Mouse (Mus musculus) c-Kit-positive CD71-positive TER-119-positive erythroid progenitor cells, embryonic 14.5 days (primary cell): ENCODE results near the gene Psme3.

Experiments
- DNase-seq: peaks from one replicate; pipeline ENCODE4 v3.0.0-alpha.2; 2013; ENCODE audit warnings: low spot score

Gene Psme3

DNA sequence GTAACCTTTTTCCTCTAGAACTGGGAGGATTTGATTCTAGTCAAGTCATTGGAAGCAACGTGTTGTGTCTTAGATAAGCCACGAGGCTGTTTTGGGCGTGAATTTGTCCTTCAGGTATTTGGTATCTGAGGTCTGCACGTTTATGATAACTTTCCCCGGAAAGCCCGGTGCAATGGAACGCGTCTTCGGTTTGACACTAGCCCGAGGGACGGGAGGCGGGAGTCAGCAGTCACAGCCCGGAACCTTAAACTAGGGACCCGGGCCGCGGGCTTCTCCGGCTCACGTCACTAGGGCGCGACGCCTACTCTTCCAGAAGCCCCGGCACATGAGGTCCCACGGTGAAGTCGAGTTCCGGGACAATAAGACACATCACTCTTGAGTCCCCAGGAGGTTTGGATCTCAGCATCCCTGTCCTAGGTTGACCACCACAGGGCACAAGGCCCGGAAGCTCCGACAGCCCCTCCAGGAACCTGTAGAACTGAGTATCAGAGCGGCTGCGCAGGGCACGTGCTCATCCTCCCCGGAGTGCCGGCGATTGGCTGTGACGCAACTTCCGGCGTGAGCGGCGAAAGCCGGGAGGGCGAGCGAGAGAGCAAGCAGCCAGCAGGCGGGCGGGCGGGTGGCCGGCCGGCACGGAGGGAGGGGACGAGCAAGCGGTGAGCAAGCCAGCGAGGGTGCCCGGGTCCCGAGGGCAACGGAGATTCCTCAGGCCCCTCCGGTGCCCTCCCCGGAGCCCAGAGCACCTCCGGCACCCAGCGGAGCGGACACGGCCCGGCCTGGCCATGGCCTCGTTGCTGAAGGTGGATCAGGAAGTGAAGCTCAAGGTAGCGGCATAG is at the start of gene Psme3:
Gene Psme3, plus strand, starts transcription at position 549 of the 836 bp plus-strand sequence.
- peak; percentile 94 for DNase-seq

DNA sequence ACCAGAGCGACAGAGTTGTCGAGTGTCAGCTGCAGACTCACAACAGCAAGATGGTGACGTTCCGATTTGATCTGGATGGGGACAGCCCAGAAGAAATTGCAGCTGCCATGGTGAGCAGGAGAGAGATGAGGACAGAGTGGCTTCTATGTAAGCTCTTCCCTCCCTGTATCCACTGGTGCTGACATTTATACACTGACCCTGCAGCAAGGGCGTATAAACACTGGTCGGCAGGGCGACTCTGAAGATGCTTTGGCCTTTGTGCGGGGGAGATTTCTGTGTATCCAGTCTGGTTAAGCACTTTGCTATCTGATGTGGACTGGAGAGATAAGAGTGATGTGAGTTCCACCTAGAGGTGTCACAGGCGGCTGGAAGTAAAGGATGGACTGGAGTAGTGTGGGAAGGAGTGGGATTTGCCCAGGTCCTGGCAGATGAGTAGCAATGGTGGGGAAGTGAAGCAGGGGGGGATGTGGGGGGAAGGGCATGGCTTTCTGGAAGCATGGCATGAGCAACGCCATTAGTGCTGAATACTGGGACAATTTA is 46.4 kb upstream of the Psme3 start:
- DNase-seq = no peak

DNA sequence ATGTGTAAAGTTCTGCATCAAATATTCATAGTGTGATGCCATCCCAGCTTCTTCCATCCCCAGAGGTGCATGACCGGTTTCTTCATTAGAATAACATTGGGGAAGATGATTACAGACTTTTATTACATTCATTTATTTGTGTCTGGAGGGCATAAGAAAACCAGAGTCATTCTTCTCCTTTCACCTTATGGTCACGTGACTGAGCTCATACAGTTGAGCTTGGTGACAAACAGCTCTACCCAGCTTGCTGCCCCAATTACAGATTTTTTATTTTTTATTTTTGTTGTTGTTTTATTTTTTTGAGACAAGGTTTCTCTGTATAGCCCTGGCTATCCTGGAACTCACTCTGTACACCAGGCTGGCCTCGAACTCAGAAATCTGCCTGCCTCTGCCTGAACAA is 43.6 kb upstream of the Psme3 start:
- DNase-seq = no peak

DNA sequence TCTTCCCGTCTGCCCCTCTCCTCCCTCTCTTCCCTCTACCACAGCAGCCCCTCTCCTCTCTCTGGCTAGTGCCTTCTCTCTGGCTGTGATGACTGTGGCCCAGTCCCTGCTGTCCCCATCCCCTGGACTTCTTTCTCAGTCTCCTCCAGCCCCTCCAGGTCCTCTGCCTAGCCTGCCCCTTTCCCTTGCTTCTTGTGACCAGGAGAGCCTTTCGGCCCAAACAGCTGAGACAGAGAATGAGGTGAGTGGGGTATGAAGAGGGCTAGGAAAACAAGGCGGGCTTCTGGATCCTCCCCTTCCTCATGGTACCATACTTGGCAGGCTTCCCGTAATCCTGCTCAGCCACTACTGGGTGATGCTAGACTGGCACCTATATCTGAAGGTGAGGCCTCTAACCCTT is 40.7 kb upstream of the Psme3 start:
- no peak for DNase-seq

DNA sequence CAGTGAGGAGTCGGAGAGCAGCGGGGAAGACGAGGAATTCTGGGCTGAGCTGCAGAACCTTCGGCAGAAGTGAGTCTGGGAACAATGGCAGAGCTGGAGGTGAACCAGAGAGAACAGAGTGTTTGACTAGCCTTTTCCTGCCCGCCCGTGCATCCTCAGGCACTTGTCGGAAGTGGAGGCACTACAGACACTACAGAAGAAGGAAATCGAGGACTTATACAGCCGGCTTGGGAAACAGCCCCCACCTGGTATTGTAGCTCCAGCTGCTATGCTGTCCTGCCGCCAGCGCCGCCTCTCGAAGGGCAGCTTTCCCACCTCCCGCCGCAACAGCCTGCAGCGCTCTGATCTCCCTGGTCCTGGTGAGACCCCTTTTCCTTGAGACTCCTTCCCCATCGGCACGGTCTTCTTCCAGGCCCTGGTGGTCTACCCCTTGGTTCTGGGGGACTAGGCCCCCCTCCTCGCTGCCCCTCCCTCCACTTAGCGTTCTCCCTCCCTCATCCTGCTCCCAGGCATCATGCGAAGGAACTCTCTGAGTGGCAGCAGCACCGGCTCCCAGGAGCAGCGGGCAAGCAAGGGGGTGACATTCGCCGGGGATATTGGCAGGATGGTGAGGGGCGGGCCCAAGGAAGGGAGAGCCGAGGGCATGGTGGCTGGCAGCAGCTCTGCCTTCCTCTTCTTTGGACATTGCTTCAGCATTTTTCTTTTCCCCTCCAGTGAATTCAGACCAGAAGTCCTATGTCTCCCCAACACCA is 39.5 kb upstream of the Psme3 start:
- DNase-seq = no peak

DNA sequence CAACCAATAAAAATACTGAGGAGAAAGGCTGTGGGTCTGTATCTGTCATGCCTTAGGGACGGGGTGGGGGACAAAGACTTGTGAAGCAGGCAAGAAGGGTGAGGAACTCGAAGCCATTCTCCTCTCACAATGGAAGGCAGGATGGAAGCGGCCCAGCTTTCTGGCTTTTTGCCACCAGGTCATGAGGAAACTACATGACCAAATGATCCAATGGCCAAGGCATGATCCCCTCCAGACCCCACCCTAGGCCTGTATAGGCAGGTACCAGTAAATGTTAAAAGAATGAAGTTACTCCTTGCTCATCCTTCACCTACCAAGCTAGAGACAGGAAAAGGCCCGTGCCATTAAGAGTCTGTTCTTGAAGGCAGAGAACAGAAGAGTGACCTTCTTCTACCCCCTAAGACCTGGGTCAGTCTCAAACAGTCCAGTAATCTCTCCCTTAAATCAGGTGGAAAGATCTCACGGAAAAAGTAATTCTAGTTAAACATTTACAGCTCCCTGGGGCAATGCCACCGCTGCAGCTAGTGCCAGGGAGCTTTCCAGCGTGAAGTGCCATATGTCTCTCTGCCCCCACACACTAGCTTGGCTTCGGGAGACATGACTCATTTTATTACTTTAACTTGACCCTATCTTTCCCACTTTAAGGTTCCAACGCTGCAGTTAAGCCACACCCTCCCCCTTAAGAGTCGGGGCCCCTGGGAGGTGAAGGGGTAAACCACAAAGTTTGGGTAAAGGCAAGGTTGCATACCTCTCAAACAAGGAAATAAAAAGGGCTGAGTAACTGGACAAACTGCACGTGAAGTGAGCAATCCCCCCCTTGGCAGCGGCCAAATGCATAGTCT is 38.4 kb upstream of the Psme3 start:
- no peak for DNase-seq

DNA sequence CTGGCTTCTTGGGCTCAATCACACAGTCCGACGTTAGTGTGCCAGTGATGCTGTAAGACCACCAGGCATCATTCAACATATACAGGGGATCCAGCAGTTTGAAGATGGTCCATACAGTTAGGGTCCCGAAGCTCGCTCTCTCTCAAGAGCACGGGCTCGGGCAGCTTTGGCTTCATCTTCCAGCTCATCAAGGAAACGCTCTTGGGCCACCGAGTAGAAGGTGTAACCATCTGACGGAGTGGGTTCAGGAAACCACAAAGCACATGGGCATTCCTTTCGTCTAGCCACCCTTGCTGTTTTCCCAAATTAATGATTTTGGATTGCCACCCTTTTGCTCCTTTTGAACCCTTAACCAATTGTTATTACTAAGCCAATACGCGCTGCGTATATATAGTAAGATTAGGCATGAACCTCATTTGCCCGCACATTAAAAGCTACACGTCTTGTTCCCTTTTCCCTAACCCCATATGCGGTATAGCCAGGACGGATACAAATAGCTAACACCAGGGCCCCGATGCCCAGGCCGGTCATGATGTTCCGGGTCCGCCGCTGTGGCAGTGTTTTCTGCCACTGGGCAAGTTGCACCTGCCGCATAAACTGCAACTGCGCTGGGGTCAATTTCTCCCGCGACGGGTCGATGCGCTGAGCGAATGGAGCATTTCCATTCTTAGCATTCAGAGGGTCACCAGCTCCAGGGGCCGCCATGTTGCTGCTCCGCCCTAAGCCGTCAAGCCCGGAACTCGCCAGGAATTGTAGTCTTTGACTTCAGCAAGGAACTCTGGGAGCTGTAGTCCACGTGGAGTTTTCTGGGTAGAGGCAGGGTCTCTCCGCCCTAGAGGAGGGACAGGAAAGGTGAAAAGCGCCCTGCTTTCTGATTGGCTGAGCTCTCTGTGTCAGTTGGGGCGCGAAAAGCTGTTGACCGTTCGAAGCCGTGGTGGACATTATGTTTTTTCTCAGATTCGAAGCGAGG is 37.5 kb upstream of the Psme3 start, which contains the start of the genes Cntd1 and Coa3:
Gene Cntd1, plus strand, starts transcription at position 790 of the 970 bp plus-strand sequence.
Gene Coa3, minus strand, starts transcription at position 892 of the 970 bp plus-strand sequence.
- peak; percentile 79 for DNase-seq

DNA sequence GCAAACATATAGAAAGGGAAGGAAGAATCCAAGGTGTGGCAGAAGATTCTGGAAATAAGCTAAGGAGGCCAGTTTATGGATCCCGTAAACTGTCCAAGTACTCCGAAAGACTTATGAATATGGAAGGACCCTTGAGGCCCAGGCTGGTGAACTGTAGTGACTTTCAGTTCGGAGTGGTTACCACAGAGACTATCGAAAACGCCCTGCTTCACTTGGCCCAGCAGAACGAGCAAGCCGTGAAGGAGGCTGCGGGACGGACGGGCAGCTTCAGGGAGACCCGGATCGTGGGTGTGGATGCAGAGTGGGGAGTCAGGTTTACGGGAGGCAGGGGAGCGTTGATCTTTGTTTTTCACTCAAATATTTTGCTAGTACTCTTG is 36.8 kb upstream of the Psme3 start:
- DNase-seq = no peak

DNA sequence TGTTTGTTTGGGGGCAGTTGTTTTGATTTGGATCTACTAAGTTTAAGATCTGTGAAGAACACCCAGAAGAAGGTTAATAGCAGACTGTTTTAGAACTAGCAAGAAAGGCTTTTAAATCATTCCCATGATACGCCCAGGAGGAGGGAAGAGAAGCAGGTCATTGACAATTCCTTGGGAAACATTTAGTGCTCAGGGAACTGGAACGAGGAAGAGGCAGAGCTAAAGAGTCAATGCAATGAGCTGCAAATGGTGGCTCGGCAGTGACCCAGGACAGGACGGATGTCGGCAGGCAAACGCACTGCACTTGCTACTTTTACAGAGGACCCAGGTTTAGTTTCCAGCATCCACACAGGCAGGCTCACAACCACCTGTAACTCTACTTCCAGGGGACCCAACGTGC is 35.2 kb upstream of the Psme3 start:
- DNase-seq = no peak

DNA sequence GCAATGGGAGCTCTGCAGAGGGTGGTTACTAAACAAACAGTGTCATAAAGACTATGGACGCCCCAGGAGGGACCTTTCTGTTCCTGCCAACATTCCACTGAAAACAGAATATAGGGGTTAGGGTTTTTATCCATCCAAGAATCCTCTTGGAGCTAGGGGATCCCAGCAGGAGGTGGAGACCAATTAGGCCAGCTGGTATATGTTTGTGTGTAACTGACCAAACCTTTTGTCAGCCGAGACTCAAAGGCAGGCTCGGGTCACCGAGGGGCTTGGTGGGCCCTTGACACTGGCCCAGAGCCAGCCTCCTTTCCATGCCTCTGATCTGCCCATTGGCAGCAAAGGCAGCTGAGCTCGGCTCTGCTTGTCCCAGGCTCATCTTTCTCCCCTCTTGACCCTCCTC is 33.1 kb upstream of the Psme3 start:
- no peak for DNase-seq

DNA sequence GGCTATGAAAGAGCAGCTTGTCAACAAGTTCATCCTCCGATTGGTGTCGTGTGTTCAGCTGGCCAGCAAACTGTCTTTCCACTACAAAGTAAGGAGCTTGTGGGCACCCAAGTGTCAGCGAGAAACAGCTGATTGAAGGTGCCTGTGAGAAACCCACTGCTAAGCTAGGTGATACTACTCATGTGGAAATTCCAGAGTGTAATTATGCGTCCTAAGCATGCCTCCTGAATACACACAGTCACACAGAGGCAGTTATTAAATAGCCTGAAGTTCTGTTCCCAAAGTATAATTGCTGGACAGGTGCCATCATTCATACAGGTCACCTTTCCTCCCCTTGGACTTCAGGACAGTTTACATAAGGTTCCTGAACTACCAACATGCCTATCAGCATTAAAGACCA is 32.2 kb upstream of the Psme3 start:
- no peak for DNase-seq

DNA sequence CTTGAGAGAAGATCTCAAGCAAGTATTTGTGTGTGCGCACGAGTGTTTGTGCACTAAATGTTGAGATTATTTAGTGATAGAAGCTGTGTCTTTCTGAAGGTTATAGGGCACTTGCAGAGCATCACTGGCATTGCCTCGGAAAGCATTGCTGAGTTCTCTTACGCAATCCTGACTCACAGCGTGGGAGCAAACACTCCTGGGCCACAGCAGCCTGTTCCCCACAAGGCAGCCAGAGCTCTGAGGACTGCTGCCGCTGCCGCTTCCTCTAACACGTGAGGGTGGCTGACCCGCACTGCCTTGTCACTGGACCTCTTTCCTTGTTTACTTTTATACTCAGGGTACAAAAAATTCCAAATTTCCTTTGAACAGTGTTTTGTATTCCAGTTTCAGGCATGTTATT is 28.7 kb upstream of the Psme3 start:
- no peak for DNase-seq

DNA sequence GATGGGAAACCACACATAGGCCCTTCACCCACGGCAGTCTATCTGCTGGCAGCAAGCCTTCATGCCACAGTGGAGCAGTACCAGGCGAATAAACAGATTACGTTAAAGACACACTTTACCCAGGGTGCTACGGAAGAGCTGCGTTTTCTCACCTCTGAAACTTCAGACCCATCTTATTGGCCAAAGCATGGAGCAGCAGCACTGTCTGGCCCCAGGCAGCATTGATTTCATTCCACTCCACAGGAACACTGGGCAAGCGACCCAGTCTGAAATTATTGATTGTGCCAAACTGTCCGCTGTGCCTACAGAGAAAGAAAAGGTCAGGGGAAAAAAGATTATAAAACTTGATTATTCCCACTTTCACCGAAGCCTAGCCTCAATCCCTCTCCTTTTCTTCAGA is 24.8 kb upstream of the Psme3 start:
- DNase-seq = no peak

DNA sequence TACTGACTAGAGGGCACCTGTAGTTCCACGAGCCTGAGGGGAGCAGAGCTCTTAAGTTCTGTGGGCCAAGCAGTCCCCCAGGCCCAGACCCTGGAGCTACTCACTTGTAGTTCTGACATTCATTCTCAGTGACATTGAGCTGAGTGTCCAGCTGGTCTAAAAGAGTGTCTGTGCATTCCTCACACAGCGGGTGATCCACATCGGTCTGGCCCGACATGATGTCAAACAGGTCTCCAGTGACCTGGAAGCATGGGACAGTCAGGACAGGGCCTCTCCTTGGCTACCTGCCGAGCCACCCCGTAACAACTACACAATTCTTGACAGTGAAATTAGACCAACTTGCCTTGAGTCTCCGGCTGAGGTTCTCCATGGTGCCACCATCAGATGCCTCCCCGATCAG is 20.8 kb upstream of the Psme3 start:
- DNase-seq = no peak

DNA sequence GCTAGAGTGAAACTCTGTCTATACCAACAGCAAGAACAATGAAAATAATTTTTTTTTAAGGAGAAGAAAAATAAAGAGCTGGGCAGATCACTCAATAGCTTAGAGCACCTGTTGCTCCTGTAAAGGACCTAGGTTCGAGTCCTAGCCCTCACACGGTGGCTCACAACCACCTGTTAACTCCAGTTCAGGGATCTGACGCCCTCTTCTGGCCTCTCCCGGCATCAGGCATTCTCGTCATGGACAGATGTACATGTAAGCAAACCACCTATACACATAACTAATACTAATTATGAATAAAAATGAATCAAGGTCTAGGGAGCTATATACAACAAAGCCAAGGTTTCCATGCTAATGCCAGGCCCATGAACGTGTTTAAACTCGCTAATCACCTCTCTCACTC is 15.1 kb upstream of the Psme3 start:
- DNase-seq = peak; percentile 46

DNA sequence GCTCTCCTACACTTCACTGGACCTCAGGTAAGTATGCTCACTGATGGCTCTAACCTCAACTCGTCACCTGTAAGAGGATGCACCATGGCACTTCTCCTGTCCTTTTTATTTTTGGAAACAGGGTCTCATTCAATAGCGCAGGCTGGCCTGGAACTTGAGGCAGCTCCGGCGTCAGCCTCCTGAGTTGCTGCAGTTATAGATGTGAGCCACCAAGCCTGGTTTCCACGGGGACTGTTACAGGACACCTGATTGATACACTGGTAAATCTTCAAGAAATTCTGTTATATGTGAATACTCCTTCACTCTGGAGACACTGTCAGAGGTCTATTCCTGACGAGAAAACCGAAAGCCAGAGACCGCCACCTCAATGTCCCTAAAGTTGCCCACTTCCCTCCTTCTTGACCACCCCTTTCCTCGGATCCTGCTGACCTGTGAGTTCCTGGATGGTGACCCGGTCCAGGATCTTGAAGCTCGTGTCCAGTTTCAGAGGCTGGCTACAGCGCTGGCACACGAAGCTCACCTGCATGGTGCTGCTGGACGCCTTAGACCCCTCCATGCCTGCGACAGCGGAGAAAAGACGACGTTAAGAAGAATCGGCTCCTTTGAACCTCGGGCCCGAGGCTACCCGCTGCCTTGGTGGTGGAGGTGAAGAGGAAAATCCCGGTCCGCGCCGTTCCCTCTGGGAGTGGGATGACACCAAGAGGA is 14.6 kb upstream of the Psme3 start:
- DNase-seq = no peak

DNA sequence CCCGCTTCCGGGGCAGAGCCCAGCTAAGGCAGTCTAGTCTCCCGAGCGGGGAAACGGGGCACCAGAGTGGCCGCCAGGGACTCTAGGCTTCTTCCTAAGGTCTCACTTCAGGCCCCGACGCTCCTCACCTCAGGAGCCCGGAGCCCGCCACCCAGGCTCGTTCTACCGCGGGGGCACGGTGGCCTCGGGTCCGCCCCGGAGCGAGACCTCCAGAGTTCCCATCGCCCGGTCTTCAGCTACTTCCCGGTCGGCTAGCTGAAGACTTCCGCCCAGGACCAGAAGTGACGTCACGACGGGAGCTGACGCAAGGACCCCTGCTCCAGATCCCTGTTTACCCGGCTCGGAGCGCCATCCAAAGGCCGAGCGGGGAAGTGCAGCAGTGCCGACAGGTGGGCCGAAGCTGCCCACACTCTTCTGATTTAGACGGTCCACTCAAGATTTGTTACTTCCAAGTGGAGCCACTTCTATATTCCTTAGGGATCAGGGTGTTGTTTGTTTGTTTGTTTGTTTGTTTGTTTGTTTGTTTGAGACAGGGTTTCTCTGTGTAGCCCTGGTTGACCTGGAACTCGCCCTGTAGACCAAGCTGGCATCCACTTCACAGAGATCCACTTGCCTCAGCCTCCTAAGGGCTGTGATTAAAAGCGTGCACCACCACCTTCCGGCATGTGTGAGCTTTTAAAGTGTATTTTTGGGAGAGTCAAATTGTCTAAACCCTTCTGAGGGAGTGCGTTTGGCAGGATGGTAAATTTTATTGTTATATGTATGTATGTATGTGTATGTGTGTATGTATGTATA is 13.8 kb upstream of the Psme3 start, which contains the start of gene Becn1:
Gene Becn1, minus strand, starts transcription at position 283 of the 795 bp plus-strand sequence.
- peak; percentile 94 for DNase-seq

DNA sequence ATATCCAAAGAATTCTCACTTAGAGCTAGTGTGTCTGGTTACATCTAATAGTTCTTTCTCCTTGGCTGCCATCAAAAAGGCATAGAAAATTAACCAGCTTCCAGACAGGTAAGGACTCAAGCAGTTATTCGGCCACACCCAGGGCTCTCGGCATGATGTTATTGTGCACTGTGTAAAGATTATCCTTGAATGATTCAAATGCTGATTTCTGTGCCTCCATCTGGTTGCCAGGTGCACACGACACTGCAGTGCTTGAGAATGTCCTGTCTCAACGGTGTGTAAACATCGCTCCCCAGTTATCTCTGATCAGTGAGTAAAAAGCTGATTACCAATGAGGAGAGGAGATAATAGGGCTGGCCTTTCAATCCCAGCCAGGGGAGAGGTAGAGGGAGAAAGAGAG is 8.3 kb upstream of the Psme3 start:
- DNase-seq = no peak

DNA sequence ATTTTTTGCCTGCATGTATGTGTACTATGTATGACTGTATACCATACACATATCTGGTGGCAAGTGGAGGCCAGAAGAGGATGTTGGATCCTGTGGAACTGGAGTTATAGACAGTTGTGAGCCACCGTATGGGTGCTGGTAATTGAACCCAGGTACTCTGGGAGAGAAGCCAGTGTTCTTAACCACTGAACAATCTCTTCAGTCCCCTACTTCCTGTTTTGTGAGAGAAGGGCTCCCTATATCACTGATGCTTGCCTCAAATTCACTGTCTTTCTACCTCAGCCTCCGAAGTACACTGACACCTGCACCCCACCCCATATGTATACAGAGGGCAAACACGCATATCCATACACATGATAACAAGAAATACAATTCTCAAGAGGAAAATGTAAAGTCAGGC is 4.9 kb upstream of the Psme3 start:
- DNase-seq = no peak
